Mouse (Mus musculus): ENCODE results near the gene Cyp4f39.

GRCm38 (mm10) chr17:32450844-32451537 lies 1.5 kb upstream of the Cyp4f39 start:
- TF ChIP-seq CTCF (IDR thresholded peaks at IDR 0.05; ENCODE audit: extremely low read depth, insufficient read depth, low read length), result no peak
- no peak for TF ChIP-seq POLR2A (IDR thresholded peaks at IDR 0.05; ENCODE audit: extremely low read depth, insufficient read depth, low read length)

All from cortical plate, adult 2 months (tissue).